Mouse (Mus musculus): ENCODE results near the gene Pnkp.
A peak's percentile ranks its signal among the peaks of the same experiment; 100 is the strongest.
"Not testable (repeated sequence)": the region's sequence is repeated elsewhere in the genome, so short reads cannot be mapped to it uniquely, and the experiment has no call there.

Pnkp gene

GRCm38 (mm10) chr7:44869697-44870528 lies 13.0 kb downstream of the Pnkp start, which contains the start of gene Ptov1:
Gene Ptov1, minus strand, starts transcription at chr7:44869788.
- DNase-seq (ENCODE audit: low read depth), result peak; percentile 95

- no peak for DNase-seq (ENCODE audit: low read depth)
Observed at GRCm38 (mm10) chr7:44870614-44871013, 13.7 kb downstream of the Pnkp start.

DNA sequence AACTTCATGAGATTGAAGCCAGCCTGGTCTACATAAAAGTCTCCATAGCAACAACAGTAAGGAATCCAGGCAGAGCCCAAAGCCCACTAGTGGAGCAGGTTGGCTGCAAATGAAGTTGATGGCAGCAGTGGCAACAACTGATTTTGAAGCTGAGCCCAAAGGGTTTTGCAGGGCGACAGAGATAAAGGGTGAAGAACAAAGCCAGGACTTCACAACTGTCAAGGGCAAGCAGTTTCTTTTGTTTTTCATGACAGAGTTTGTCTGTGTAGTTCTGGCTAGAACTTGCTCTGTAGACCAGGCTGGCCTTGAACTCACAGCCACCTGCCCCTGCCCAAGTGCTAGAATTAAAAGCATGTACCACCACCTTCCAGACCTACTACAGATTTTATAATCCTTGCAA lies 14.2 kb downstream of the Pnkp start:
- DNase-seq (ENCODE audit: low read depth), result no peak

GRCm38 (mm10) chr7:44871774-44872173 lies 14.8 kb downstream of the Pnkp start:
- not testable (repeated sequence) for DNase-seq (ENCODE audit: low read depth)

DNA sequence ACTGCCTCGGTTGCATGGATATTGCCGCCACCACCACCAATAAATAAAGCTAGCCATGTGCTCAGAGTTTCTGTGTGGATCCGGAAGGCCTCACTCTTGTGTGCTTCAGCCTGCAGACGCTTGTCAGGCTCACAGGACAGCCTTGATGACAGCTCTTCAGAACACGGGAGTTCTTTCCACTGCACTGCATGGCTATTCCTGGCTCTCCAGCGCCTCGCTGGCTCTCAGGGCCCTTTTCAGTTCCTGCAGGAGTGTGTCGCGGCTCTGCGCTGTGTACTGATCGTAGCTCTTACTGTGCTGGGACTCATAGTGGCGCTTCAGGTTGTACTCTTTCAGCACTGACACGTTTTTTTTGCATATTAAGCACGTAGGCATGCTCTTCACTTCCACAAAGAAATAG lies 20.9 kb downstream of the Pnkp start:
- DNase-seq (ENCODE audit: low read depth), result no peak

DNA sequence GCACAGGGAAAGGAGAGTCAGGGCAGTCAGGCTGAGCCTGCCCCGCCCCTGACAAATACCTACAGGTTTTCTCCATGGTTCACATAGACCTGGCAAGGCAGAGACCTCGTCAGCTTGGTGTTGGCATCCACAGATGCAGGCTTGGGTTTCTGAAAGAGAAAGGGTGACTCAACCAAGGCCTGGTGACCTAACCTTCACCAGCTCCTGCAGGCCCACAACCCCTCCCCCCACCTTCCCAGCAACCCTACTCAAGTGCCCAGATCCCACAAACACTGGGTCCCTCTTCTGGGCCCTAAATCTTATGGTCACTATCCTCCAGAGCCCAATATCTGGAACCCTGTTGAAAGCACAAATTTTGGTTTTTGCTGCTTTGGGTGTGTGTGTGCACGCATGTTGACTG lies 26.1 kb downstream of the Pnkp start:
- DNase-seq (ENCODE audit: low read depth), result no peak

DNA sequence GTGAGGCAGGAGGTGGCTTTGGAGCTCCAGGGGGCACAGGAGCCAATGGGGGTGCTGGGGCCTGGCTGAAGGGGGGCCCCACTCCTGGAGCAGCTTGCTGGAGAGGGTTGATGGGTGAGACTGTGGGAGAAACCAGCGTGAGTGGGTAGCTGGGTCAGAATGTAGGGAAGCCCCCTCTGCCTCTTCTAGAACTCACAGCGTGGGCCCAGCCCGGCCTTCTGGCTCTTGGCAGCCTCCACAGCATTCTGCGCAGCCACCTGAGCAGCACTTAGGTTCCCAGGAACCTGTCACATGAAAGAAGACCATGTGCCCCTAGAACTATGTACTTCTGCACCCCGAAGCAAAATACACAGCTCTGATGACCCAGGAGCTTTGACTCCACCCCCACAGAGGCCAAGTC lies 27.7 kb downstream of the Pnkp start:
- no peak for DNase-seq (ENCODE audit: low read depth)

DNA sequence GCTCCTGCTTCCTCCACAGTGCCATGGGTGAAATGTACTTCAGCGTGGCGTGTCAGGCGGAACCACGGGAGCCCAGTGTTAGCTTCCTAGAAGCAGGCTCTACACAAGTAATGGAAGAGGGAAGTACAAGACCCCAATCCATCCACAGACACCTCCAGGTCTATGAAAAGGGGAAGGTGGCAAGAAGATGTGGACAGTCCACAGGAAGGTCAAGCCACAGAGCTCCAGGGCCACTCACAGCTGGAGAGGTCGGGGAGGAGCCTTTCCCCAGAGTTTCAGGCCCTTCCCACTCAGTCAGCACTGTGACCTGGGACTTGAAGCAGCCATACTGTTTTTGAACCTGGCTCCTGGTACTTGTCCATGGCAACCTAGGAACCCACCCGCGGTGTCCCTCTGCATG lies 30.0 kb downstream of the Pnkp start:
- no peak for DNase-seq (ENCODE audit: low read depth)

GRCm38 (mm10) chr7:44888256-44889105 lies 31.5 kb downstream of the Pnkp start:
- no peak for DNase-seq (ENCODE audit: low read depth)

DNA sequence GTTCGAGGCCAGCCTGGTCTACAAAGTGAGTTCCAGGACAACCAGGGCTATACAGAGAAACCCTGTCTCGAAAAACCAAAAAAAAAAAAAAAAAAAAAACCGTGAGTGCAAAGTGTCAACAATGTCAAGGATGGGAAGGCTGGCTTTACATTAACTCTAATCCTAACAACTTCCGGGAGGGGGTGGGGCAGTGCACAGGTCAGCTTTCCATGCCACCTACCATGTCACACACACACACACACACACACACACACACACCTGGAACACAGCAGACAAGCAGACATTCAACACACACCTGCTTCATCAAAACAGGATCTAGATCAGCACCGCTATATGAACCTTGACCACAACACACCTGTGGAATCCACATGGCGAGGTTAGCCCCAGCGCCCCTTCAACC lies 33.2 kb downstream of the Pnkp start:
- DNase-seq (ENCODE audit: low read depth), result no peak

DNA sequence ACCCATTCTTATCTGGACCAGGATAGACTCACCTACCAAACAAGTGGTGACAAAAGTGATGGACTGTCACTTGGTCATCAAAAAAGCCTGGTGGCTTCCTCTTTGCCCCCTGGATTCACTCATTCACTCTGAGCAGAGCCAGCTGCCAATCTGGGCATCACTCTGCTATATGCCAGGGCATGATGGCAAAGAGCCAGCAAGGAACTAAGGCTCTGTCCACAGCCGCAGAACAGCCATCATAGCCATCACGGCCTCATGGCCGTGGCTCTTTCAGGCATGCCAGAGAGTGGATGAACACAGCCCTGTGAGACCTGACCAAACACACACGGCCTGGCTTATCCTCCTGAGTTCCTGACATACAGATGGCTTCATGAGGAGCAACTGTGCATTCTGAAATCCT lies 33.8 kb downstream of the Pnkp start:
- DNase-seq (ENCODE audit: low read depth), result no peak

DNA sequence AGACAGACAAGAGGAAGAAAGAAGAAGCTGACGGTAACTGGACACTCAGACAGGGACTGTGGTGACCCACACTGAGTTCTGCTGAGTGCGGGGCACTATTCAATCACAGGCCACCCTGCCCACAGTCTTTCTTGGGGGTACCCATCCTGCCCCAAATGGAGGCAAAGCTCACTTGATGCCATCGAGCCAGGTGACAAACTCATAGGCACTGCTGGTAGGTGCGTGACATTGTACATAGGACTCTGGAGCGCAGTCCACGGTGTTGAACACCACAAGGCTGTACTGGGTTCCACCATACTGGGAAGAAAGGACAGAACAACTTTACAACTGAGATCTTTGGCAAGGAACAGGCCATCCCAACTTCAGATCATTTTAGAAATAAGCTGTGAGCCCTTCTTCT lies 34.7 kb downstream of the Pnkp start:
- DNase-seq (ENCODE audit: low read depth), result no peak

- DNase-seq (ENCODE audit: low read depth), result peak; percentile 98
Observed at GRCm38 (mm10) chr7:44892276-44892921, 35.5 kb downstream of the Pnkp start, which contains the start of gene Med25. Gene Med25, minus strand, starts transcription at chr7:44892712.

DNA sequence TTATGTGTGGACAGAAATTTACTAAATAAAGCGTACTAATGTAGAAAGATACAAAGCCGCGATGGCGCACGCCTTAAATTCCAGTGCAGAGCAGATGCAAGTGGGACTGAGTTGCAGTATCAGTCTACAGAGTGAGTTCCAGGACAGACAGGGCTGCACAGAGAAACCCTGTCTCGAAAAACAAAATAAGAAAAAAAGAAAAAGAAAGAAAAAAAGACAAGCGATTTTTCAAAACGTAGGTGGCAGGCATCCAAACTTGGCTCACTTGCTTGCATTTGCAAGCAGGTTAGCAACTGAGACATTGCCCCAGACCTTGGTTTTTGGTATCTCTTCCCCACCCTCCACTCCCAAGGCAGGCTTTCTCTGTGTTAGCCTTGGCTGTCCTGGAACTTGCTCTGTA lies 36.3 kb downstream of the Pnkp start:
- DNase-seq (ENCODE audit: low read depth), result no peak

- no peak for DNase-seq (ENCODE audit: low read depth)
Observed at GRCm38 (mm10) chr7:44894175-44894574, 37.2 kb downstream of the Pnkp start.

GRCm38 (mm10) chr7:44895206-44895592 lies 38.3 kb downstream of the Pnkp start:
- no peak for DNase-seq (ENCODE audit: low read depth)

DNA sequence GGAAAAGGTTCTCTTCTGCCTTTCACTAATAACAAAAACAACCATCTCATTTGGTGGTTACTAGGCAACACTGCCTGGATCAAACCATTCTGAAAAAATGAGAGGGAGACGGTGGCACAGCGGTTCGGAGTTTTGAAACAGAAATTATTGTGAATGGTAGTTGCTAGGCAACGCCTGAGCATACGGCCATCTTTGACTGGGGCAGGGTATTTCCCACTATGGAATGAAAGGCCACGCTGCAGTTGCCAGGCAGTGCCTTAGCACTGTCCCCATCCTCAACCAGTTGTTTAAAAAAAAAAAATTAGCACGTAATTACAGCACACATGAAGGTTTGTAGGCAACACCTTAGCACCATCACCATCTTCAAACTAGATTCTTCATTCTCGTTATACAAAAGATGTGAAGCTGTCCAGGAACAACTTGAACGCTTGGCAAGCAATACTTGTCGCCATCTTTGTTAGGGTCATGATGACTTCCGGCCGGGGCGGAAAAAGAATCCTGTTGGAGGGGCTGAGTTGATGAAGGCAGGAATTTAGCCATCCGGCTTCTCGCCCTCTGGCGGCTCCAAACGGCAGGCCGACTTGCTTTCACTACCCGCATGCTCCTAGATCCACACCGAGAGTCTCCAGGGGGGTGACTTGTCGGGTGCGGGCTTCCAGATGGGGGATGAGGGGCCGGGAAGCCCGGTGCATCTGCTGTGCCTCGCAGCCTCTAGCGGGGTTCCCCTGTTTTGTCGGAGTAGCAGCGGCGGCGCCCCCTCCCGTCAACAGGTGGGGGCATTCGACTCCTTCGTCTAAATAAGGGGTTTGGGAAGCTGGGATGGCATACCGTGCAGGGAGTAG lies 38.9 kb downstream of the Pnkp start, which contains the start of gene Fuz:
TSS of gene Fuz (plus strand) at position 487 of the 842 bp plus-strand sequence.
- peak; percentile 96 for DNase-seq (ENCODE audit: low read depth)

GRCm38 (mm10) chr7:44896499-44896898 lies 39.6 kb downstream of the Pnkp start:
- no peak for DNase-seq (ENCODE audit: low read depth)

GRCm38 (mm10) chr7:44898607-44899006 lies 41.7 kb downstream of the Pnkp start:
- no peak for DNase-seq (ENCODE audit: low read depth)

DNA sequence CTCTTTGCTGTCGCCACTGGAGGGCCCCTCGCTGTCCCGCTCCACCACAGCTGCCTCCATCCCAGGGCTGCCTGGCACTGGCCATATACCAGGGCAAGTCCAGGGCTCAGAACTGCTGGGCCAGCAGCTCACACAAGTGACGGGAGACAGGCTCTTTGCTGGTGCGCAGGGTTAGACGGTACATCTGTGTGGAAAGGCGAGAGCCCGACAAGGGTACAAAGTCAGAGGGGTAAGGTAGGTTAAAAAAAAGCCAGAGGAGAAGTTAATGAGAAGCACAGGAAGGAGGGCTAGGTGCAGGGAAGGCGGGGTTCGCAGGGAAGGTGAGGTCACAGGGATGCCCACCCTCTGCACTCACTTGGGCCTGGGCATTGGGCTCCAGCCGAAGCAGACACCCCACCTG lies 43.7 kb downstream of the Pnkp start:
- DNase-seq (ENCODE audit: low read depth), result no peak

DNA sequence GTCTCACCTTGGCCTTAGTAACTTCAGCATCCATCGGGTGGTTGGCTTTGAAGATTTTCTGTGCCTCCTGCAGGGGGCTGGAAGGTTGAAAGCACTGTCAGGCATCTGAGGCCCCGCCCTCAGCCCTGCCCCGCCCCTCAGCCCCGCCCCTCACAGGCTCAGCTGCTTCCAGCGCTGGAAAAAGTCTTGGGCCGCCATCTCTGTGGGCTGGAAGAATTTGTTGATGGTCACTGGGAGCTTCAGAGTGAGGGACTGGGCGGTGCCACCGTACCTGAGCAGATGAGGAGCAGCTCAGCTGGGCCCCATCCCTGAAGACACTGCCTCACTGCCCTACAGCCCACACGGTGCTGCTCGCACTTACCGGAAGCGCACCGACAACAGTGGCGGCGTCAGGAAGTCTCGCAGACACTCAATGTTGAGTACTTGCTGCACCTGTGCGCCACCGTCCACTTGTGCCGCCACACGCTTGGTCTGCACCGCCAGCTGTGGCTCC lies 44.3 kb downstream of the Pnkp start:
- no peak for DNase-seq (ENCODE audit: low read depth)
